Mouse (Mus musculus) layer of hippocampus, adult 8-10 months (tissue): ENCODE measurements at regions not wholly inside any gene's neighbourhood (a gene's known extent, or its start where the extent isn't known, plus 50 kb on each side); places are given as distances from the start of the nearest gene placed in this dataset.

Experiments used
- DNase-seq, 2 experiments: peaks; one replicate each; pipeline ENCODE4 v3.0.0; 2022; ENCODE audit warnings: low spot score in 2 of 2

- DNase-seq = peak in 1 of 2 experiments; percentile 1
These were observed 70.7 kb upstream of the Cask start for GRCm38 (mm10) chrX:13921867-13922266.

- no peak for DNase-seq
These were observed 67.5 kb upstream of the Cask start for GRCm38 (mm10) chrX:13918659-13919058.
